Mouse (Mus musculus) testis, adult 2 months (tissue): ENCODE results near the gene Olfr521. TPM values are rescaled to one million over a fixed set of nuclear protein-coding genes. Genes with fewer than 3 reads are reported as not detected.
"Not testable (repeated sequence)": the region's sequence is repeated elsewhere in the genome, so short reads cannot be mapped to it uniquely, and the experiment has no call there.

Experiments
- H3K27ac ChIP-seq: fragments of 200-500 bp; 2 replicates; pipeline ENCODE4 v1.5.1; 2012; ENCODE audit warnings: low read depth, low read length; ENCODE audit not compliant: control insufficient read depth, insufficient read depth
- H3K27me3 ChIP-seq: fragments of 200-500 bp; 2 replicates; pipeline ENCODE4 v1.6.1; 2012; ENCODE audit warnings: mild to moderate bottlenecking, low read length, moderate library complexity; ENCODE audit not compliant: control insufficient read depth, insufficient read depth
- H3K36me3 ChIP-seq: fragments of 200-500 bp; 2 replicates; pipeline ENCODE4 v1.6.1; 2012; ENCODE audit warnings: mild to moderate bottlenecking, low read length; ENCODE audit not compliant: control insufficient read depth, insufficient read depth
- H3K4me1 ChIP-seq: fragments of 200-500 bp; 2 replicates; pipeline ENCODE4 v1.6.1; 2012; ENCODE audit warnings: low read length; ENCODE audit not compliant: control insufficient read depth, insufficient read depth
- H3K4me3 ChIP-seq: fragments of 200-500 bp; 2 replicates; pipeline ENCODE4 v1.5.1; 2012; ENCODE audit warnings: low read depth, mild to moderate bottlenecking, low read length, moderate library complexity, mixed read lengths; ENCODE audit not compliant: control insufficient read depth
- CTCF ChIP-seq: fragments of 200-500 bp; IDR thresholded peaks from 2 replicates; pipeline ENCODE4 v1.5.1; 2012; ENCODE audit warnings: low read depth, mild to moderate bottlenecking, inconsistent platforms, low read length, moderate library complexity; ENCODE audit not compliant: control insufficient read depth, insufficient read depth, insufficient replicate concordance
- POLR2A ChIP-seq: fragments of 200-500 bp; IDR thresholded peaks from 2 replicates; pipeline ENCODE4 v1.6.1; 2012; ENCODE audit warnings: low read depth, mild to moderate bottlenecking, inconsistent platforms, low read length, moderate library complexity; ENCODE audit not compliant: control insufficient read depth
- polyA plus RNA-seq: library from polyadenylated mRNA; depleted of rRNA; stranded (reverse); fragments of >200 nt; gene quantifications from 2 replicates; pipeline ENCODE4 v1.2.3, GENCODE M21; 2012; rRNA removed

Gene Olfr521
- not detected in 2 replicates for polyA plus RNA-seq

DNA sequence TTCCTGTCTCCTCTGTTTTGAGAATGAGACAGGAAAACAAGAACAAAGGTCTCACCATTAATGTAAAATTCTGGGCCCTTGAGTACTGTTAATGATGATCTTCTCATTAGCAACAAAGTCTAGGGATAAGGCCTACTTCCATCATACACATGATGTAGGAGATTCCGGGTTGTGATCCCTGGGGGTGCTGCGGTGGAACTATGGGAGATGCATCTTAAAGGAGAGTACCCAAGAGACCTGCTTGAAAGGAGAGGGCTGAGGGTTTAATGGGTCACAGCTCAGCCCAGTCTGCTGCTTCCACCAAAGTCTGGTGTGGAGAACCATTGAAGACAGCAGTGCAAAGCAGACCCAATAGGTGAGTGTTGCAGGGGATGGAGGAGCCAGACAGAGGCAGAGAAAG lies at the start of gene Olfr521:
TSS of gene Olfr521 (plus strand) at position 301 of the 400 bp plus-strand sequence.
- no peaks in the 10 kb centered on the region for H3K27me3 ChIP-seq
- no peak within 1 kb of the TSS for H3K27ac ChIP-seq
- no peaks in the 10 kb centered on the region for H3K4me1 ChIP-seq
- H3K36me3 ChIP-seq = no peaks in the 10 kb centered on the region
- TF ChIP-seq CTCF (no peak), POLR2A (no peak)
- no peak within 1 kb of the TSS for H3K4me3 ChIP-seq

- Histone ChIP-seq H3K4me1 (no peaks in the 10 kb centered on the region), H3K27ac (no peak overlapping the region), H3K4me3 (no peak overlapping the region), H3K36me3 (no peaks in the 10 kb centered on the region), H3K27me3 (no peaks in the 10 kb centered on the region)
- TF ChIP-seq CTCF = no peak
- no peak for TF ChIP-seq POLR2A
Measured at GRCm38 (mm10) chr7:99716536-99716935, 46.8 kb upstream of the Olfr521 start.

DNA sequence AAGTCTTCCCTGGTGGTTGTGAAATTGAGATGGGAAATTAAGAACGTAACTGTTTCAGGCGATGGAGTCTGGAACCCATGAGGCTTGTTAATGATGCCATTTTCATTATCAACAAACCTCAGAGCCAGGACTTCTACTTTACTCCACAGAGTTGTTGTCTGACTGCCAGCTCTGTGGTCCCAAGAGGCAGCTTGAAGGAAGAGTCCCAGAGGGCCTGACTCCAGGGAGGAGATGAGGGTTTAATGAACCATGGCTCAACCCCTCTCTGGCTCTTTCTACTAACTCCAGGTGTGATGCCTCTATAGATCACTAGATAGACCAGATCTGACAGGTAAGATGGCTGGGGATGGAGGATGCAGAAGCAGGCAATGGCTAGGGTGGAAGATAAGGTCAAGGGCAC lies 33.3 kb upstream of the Olfr521 start, which contains the start of gene Olfr520:
TSS of gene Olfr520 (plus strand) at position 301 of the 400 bp plus-strand sequence.
- no peaks in the 10 kb centered on the region for H3K36me3 ChIP-seq
- H3K4me1 ChIP-seq = no peaks in the 10 kb centered on the region
- TF ChIP-seq POLR2A (no peak), CTCF (no peak)
- no peak within 1 kb of the TSS for H3K27ac ChIP-seq
- no peak within 1 kb of the TSS for H3K4me3 ChIP-seq
- no peaks in the 10 kb centered on the region for H3K27me3 ChIP-seq

- Histone ChIP-seq H3K27ac (no peak overlapping the region), H3K4me1 (0 out of 2 replicates have a peak, but pooled peaks cover 2% of the 10 kb centered on the region), H3K36me3 (no peaks in the 10 kb centered on the region), H3K27me3 (no peaks in the 10 kb centered on the region), H3K4me3 (no peak overlapping the region)
- TF ChIP-seq CTCF (no peak), POLR2A (no peak)
Measured at GRCm38 (mm10) chr7:99734612-99735011, 28.7 kb upstream of the Olfr521 start.

DNA sequence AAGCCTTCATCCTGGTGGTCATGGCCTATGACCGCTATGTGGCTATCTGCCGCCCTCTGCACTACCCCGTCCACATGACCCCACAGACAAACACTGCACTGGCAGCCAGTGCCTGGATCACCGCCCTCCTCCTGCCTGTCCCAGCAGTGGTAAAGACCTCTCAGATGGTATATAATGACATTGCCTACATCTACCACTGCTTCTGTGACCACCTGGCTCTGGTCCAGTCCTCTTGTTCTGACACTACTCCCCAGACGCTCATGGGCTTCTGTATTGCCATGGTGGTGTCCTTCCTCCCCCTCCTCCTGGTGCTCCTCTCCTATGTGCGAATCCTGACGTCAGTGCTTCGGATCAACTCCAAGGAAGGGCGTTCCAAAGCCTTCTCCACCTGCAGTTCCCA lies 27.8 kb upstream of the Olfr521 start:
- not testable (repeated sequence) for H3K27ac ChIP-seq, H3K4me3 ChIP-seq

GRCm38 (mm10) chr7:99739276-99739675 lies 24.0 kb upstream of the Olfr521 start:
- no peak overlapping the region for H3K4me3 ChIP-seq
- no peaks in the 10 kb centered on the region for H3K27me3 ChIP-seq
- no peak overlapping the region for H3K27ac ChIP-seq
- TF ChIP-seq CTCF (no peak), POLR2A (no peak)
- 0 out of 2 replicates have a peak, but pooled peaks cover 2% of the 10 kb centered on the region for H3K4me1 ChIP-seq
- H3K36me3 ChIP-seq = no peaks in the 10 kb centered on the region

More for the DNA sequence above, 27.8 kb upstream of the Olfr521 start:
- H3K27me3 ChIP-seq, H3K4me1 ChIP-seq, H3K36me3 ChIP-seq: not testable (repeated sequence)

DNA sequence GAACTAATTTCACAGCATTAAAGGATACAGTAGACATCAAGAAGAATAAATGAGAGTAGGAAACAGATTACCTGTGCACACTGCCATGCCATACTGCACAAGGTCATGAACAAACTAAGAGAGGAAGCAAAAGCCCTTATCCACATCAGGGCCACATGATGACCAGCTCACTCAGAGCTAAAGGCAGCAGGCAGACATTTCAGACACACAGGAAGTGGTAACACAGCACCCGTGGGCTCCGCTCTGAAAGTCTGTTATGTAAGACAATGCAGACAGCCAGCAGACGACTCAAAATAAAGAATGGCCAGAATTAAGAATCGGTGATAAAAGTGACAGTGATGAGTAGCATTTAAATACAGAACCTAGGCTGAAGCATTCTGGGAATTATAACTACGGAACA lies 18.1 kb downstream of the Olfr521 start:
- no peaks in the 10 kb centered on the region for H3K4me1 ChIP-seq
- H3K36me3 ChIP-seq = no peaks in the 10 kb centered on the region
- no peaks in the 10 kb centered on the region for H3K27me3 ChIP-seq
- no peak overlapping the region for H3K27ac ChIP-seq
- no peak overlapping the region for H3K4me3 ChIP-seq
- no peak for TF ChIP-seq CTCF
- no peak for TF ChIP-seq POLR2A

DNA sequence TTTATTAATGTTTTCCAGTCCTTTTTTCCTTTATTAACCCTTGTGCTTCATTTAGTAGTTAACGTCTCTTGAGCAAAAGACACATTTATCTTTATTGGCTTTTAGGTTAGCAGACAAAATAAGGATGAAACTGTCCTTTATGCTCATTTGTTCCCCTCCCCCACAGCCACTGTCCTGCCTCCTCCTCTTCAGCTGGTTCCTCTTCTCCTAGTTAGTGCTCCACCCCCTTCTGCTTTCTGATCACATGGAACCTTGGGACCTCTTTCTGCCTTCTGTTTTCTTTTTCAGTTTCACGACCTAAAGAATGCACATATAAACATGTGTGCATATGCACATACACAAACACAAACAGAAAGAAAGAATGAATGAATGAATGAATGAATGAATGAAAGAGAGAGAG lies 18.6 kb downstream of the Olfr521 start:
- Histone ChIP-seq H3K27me3 (no peaks in the 10 kb centered on the region), H3K4me1 (no peaks in the 10 kb centered on the region), H3K27ac (no peak overlapping the region), H3K4me3 (no peak overlapping the region), H3K36me3 (no peaks in the 10 kb centered on the region)
- TF ChIP-seq POLR2A (no peak), CTCF (no peak)
